Mouse (Mus musculus) thymus, postnatal 10 days (tissue): ENCODE measurements around the gene 4930432K21Rik.
A peak's percentile ranks its signal among the peaks of the same experiment; 100 is the strongest.

Source experiments
- DNase-seq, 2 experiments: peaks; one replicate each; pipeline ENCODE4 v3.0.0; 2021; ENCODE audit warnings: low spot score in 2 of 2

The 4930432K21Rik gene

GRCm38 (mm10) chr8:84192555-84192954 lies 44.7 kb downstream of the 4930432K21Rik start:
- DNase-seq, result peak in 1 of 2 experiments; percentile 42

GRCm38 (mm10) chr8:84193161-84193560 lies 45.3 kb downstream of the 4930432K21Rik start:
- DNase-seq, result no peak

GRCm38 (mm10) chr8:84193566-84193965 lies 45.7 kb downstream of the 4930432K21Rik start:
- no peak for DNase-seq

DNA sequence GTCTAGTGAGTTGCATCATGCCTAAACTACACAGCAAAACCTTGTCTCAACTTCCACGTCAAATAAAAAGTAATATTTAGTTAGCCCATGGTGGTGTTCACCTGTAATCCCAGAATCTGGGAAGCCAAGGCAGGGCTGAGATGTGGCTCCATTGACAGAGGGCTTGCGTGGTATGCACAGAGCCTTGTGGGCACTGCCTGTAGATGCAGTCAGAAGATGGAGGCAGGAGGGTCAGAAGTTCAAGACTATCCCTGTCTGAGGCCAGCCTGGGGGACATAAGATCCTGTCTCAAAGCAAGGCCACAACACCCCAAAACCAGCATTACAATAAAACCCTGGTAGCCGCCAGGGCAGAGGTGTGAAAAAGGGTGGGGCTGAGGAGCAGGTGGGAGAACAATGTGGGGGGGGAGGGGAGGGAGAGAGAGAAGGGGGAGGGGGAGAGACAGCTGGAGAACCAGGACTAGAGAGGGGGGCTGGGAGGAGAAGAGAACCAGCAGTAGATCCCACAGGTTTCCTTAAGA lies 46.5 kb downstream of the 4930432K21Rik start:
- DNase-seq, result no peak

DNA sequence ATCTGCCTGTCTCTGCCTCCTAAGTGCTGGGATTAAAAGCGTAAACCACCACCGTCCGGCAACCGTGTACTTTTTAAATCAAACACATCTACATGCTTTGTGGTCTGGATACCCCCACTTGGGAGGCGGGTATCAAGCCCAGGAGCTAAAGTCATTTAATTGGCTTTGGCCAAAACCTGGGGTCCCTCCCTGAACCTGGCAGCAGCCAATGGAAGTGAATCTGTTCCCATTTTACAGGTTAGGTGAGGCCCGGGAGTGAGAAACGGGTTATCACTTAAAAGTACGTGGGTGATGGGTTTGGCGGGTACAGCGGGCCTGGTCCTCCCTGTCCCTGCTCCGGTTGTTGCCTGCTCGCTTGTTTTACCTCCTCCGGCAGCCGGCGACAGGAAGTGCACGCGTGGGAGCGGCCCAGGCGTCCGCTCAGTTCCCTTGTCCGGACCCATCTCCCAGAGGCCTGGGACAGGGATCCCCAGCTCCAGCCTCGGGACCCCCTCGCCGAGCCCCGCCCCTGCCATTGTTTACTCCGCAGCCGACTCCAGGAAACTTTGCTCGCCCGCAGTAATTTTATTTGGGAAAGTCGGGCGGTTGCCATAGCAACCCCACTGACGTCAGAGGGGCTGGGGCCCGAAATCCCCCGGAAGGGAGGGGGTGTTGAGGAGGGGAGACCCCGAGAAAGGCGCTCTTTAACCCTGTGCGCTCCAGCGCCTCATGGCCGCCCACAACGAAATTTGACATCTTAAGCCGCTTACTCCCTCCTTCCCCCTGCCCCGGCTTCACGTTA lies 49.5 kb downstream of the 4930432K21Rik start:
- DNase-seq, result peak; percentile 79 to 80

DNA sequence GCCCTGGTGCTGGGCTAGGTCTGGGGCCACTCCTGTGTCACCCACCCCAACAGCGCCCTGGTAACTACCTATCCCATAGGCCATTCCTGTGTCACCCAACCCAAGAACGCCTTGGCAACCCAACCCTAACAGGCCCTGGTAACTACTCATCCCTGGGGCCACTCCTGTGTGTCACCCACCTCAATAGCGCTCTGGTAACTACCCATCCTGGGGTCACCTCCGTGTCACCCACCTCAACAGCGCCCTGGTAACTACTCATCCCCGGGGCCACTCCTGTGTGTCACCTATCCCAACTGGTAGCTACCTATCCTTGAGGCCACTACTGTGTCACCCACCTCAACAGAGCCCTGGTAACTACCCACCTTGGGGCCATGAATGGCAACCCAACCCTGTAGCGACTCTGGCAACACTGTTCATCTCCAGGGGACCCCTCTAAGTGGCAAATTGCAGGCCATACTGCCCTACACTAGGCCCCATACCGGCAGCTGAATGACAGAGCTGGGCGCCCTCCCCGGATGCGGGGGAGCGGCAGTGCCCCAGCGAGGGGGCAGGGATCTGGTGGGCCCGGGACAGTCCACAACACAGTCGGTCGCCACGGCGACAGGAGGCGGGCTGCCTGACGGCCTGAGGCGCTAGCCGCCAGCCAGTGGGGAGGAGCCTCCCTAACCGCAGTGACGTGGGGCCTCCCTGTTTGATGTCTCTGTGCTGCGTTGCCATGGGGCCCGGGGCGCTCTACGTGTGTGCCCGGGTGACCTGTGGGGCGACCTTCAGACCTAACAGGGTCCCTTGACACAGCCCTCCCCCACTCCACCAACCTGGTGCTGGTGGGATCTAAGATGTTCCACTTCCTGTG lies 50.3 kb downstream of the 4930432K21Rik start:
- peak; percentile 88 to 90 for DNase-seq

DNA sequence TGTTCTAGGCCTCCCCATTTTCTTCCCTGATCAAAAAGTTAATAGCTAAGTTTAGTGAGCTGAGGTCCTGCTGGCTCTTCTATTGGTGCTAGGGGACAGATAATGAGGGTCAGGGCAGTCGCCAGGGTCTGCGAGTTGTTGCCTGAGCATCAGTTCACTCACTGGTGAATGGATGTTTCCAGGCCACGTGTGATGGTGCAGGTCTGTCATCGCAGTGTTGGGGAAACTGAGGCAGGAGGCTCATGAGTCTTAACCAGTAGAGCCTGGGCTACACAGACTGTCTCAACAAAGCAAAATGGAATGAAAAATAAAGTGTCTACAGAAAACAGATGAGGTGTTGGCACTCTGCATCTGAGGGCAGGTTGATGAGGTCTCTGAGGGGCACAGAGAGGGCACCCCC lies 51.0 kb downstream of the 4930432K21Rik start:
- no peak for DNase-seq

- DNase-seq, result no peak
Observed at GRCm38 (mm10) chr8:84199348-84200125, 51.7 kb downstream of the 4930432K21Rik start.

DNA sequence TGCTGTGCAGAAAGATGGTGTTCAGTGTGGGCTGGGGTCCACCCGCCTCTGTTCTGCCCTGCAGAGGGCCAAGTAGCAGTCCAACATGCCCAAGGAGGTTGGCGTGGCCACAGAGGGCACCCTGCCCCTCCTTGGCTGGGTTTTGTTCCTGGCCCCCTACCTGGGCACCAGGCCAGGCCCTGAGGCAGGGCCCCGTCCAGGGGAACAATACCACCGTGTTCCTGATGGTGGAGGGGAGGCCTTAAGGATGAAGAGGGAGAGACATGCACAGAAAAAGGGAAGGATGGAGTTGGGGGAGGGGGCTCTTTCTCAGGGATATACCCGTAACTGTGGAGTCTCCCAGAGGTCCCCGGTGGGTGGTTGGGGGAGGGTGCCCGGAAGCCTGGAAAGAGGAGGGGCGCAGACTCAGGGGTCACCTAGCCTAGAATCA lies 52.3 kb downstream of the 4930432K21Rik start:
- DNase-seq, result no peak

DNA sequence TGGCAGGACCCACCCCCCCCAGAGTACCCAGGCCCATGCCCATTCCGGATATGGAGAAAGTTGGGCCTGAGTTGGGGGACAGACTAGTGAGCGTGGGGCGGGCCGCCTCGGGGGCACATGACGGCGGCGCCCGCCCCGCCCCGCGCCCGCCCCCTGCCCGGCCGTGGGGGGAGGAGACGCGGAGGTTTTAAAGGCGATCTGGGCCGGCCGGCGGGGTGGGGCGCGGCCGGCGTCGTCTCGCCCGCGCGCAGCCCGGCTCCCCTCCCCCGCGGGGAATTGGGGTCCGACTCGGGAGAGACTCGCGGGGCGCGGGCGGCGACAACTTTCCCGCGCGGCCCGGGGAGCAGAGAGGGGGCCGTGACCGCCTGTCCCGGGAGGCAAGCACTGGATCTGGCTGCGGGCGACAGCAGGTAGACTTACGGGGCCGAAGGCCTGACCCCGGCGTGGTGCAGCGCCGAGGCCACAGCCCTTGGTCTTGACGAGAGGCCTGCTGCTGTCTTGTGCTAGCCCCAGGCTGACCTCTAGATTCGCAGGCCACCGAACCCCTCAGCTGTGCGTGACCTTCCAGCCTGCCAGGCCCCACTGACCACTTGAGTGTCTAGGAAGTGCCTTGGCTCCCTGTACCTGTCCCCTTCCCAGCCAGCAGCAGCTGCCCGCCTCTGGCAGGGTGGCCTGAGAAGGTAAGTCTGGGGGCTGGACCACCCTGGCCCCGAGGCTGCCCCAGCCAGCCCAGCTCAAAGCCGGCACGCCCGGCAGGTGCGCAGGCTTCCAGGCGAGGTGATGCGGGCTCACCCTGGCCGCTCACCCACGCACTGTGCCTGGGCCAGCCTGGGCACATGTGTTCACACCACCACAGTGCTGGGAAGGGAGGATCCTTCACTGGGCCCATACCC lies 53.1 kb downstream of the 4930432K21Rik start:
- peak in 1 of 2 experiments; percentile 49 for DNase-seq

DNA sequence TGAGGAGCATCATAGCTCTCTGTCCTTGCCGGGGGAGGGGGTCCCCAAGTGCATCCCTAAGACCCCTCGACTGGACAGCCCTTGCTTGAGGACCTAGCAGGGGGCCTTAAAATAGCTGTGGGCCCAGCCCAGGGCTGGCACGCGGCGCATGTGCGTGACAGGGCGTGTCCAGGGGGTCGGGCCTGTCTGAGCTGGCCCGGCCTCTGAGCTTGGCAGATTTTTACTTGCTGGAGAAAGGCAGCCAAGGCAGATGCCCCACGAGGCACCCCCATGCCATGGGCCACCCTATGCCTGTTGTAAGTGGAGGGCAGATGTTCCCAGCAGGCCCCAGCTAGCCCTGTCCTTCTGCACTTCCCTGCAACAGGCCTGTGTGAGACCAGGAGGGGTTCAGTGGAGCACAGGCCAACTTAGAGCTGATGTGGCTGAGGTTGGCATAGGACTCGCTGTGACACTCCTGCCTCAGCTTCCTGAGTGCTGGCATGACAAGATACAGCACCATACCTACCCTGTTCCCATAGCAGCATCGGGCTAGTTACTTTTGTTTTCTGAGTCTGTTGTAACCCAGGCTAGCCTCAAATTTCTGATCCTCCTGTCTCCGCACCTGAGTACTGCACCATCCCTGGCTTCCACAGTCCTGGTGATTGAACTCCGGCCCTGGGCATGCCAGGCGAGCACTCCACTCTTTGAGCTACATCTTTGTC lies 53.9 kb downstream of the 4930432K21Rik start:
- DNase-seq, result no peak

GRCm38 (mm10) chr8:84202466-84202865 lies 54.6 kb downstream of the 4930432K21Rik start:
- no peak for DNase-seq

- peak; percentile 71 to 80 for DNase-seq
Observed at GRCm38 (mm10) chr8:84202938-84203917, 55.4 kb downstream of the 4930432K21Rik start.

GRCm38 (mm10) chr8:84203975-84204772 lies 56.3 kb downstream of the 4930432K21Rik start:
- no peak for DNase-seq

- no peak for DNase-seq
Observed at GRCm38 (mm10) chr8:84205073-84205472, 57.2 kb downstream of the 4930432K21Rik start.

DNA sequence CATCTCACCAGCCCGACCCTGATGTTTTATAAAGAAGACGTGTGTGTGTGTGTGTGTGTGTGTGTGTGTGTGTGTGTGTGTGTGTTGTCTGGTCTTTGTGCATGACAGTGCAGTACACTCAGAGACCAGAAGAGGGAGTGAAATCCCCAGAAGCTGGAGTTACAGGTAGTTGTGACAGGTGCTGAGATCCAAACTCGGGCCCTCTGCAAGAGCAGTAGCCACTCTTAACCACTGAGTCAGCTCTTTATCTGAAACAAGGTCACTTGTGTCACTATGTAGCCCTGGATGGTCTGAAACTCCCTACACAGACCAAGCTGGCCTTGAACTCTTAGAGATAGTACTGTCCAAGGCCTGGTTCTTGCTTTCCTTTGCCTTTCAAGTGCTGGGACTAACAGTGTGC lies 58.8 kb downstream of the 4930432K21Rik start:
- no peak for DNase-seq

DNA sequence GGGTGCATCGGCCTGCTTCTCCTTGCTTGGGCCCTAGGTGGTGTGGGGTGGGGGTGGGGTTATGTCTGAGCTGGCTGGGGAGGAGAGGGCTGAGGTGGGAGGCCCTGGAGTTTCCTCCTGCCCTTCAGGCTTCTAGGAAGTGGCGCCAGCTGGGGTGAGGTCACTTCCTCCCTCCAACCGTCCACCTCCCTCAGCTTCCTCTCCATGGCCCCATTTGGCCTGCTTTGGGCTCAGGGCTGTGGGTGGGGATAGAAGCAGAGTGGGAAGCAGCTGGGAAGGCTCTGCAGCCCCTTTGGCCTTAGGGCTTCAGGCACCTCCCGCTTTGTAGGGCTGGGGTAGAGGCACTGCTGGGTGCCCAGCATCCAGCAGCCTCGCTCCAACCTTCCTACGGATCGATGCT lies 60.0 kb downstream of the 4930432K21Rik start:
- DNase-seq, result peak; percentile 53 to 68
